Mouse (Mus musculus) frontal cortex, postnatal 36 days (tissue): ENCODE results near the gene Ube2t.

Source experiments
- DNase-seq, 2 experiments: peaks; one replicate each; pipeline ENCODE4 v3.0.0; 2022; ENCODE audit warnings: low spot score in 2 of 2

Gene Ube2t

DNA sequence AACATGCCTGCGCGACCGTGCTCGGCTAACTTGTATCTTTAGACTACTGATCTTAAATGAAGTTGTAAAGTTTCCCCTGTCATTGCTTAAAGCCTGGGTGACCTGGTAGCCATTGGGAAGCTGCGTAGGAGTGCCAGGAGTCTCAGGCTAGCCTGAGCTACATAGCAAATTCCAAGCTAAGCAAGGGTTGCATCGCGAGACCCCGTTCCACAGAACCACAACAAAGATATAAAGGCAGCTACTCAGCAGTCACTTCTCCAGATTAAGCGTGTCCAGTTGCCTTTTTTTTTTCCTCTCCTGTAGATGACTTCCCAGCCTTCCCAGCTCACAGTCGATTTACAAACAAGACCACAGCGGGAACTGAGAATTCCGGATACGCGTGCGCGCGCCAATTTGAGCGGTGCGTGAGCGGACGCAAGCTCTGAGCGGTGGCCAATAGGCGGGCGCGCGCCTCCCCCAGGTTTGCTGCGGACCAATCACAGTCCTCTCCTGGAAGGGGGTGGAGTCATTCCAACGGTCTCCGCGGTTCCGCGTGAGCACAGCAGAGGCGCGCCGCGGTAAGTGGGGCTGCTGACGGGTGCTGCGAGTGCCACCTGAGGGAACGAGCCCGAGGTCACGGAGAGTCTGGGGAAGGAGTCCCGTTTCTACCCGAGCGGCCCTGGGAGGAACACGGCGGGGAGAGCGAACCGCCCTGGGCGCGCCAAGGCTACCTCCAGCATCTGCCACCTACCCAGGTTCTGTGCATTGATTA lies at the start of gene Ube2t:
Ube2t (plus strand) TSS at position 513 of the 751 bp plus-strand sequence.
- peak; percentile 92 to 95 for DNase-seq

DNA sequence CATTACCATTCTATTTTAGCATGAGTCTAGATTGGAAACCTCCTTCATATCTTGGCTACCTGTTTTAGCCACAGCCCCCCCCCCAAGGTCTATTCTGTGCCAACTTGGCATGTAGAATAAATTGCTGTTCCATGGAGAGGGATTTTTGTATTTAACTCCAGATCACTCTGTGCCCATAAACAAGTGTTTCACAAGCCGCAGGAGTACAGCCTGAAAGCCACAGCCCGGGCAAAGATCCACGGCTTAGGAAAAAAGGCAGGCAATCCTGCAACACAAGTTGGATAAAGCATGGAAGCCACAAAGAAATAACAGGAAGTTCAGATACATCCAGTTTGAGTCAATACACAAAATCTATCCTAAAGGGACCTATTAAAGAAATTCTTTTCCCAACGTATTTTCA lies 48.8 kb upstream of the Ube2t start:
- DNase-seq = no peak

- no peak for DNase-seq
Observed at GRCm38 (mm10) chr1:134915421-134915820, 46.9 kb upstream of the Ube2t start.

DNA sequence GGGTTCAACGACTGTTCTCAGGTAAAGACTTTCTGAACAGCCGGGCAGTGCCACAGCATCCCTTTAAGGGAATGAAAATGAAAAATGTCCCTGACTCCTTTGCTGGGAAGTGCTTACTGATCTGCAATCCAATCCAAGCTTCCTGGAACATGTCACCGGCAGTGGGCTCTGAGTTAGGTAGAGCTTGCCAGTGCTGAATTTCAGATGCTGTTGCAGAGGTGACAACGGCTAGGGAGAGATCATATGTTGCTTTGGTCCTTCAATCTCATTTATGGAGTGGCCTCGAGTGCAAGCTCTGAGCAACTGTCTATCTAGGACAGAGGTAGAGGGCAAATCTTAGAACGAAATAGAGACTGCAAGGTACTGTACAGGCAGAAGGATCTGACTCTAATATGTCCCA lies 43.4 kb upstream of the Ube2t start:
- peak in 1 of 2 experiments; percentile 23 for DNase-seq

- DNase-seq = no peak
Observed at GRCm38 (mm10) chr1:134932431-134932830, 29.9 kb upstream of the Ube2t start.

DNA sequence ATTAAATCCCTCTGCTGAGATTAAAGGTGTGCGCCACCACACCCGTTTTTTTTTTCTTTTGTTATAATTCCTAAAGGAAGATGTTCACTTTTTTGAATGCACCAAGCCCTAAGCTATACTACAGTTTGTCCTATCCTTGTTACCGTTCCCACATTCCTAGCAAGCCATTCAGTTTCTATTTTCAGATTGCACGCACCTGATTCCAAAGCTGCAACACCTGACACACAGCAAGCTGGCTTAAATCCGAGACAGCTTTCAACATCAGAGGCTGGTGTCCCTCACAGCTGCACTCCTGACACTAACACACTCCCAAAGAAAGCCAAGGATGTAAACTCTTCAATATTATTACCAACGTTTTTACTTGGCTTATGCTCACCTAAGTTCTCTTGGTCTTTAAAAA lies 26.0 kb upstream of the Ube2t start:
- no peak for DNase-seq

- DNase-seq = no peak
Observed at GRCm38 (mm10) chr1:134938233-134938632, 24.1 kb upstream of the Ube2t start.

GRCm38 (mm10) chr1:134940863-134941262 lies 21.5 kb upstream of the Ube2t start:
- no peak for DNase-seq

- DNase-seq = no peak
Observed at GRCm38 (mm10) chr1:134942898-134943297, 19.5 kb upstream of the Ube2t start.

DNA sequence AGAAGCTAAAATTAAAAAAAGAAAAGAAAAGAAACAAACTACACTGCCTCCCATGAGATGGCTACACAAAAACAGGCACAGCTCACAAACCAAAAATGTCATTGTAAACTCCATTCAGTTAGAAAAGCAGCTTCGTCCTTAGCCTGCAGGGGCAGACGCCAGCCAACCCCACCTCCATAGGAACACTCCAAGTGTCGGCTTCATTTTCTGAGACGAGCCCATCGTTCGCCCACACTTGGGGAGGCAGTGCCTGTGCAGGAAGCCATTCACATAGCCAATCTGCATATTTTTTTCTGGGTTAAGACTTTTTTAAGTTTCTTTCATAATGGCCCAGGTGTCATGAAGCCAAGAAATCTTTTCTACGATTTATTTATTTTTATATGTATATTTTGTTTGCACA lies 14.8 kb upstream of the Ube2t start:
- peak; percentile 8 to 14 for DNase-seq

- DNase-seq = no peak
Observed at GRCm38 (mm10) chr1:134949946-134950345, 12.4 kb upstream of the Ube2t start.

- DNase-seq = peak in 1 of 2 experiments; percentile 5
Observed at GRCm38 (mm10) chr1:134955050-134955636, 7.2 kb upstream of the Ube2t start.

GRCm38 (mm10) chr1:134955637-134956176 lies 6.7 kb upstream of the Ube2t start, which contains the start of gene Ppp1r12b:
Gene Ppp1r12b, minus strand, starts transcription at chr1:134955942.
- DNase-seq = peak; percentile 97 to 98

DNA sequence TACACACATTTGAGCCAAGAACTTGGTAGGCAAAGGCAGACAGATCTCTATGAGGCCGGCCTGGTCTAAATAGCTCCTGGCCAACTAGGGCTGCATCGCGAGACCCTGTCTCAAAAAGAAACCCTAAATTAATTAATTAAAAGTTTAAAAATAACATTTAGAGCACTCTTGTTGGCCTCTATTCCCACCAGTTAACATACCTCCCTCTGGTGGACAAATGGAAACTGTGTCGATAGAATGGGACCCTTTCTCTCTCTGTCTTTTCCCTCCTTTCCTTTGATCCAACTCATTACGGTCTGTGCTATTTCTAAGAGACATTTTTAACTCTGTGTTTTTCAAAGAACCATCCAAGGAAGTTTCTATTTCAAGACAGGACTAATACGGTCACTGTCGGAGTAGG lies 1.7 kb upstream of the Ube2t start:
- DNase-seq = no peak

DNA sequence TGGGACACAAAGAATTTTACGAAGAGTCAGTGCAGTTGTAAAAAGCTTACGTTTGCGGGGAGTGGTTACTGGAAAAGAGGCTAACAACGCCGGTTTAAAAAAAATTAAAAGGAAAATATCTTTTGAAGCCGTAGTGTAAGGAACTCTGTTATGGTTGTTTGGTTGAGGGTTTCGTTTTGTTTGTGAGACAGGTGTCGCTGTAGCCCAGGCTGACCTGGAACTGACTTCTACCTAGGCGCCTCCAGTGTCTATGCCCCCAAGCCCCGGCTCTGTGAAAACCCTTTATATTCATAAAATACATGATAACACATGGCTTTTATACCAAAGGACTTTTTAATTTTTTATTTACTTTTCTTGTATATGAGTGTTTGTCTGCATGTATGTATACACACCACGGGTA lies 456 bp downstream of the Ube2t start:
- no peak for DNase-seq

- DNase-seq = no peak
Observed at GRCm38 (mm10) chr1:134965430-134965829, 3.1 kb downstream of the Ube2t start.

GRCm38 (mm10) chr1:134972920-134973319 lies 10.6 kb downstream of the Ube2t start:
- peak in 1 of 2 experiments; percentile 35 for DNase-seq

DNA sequence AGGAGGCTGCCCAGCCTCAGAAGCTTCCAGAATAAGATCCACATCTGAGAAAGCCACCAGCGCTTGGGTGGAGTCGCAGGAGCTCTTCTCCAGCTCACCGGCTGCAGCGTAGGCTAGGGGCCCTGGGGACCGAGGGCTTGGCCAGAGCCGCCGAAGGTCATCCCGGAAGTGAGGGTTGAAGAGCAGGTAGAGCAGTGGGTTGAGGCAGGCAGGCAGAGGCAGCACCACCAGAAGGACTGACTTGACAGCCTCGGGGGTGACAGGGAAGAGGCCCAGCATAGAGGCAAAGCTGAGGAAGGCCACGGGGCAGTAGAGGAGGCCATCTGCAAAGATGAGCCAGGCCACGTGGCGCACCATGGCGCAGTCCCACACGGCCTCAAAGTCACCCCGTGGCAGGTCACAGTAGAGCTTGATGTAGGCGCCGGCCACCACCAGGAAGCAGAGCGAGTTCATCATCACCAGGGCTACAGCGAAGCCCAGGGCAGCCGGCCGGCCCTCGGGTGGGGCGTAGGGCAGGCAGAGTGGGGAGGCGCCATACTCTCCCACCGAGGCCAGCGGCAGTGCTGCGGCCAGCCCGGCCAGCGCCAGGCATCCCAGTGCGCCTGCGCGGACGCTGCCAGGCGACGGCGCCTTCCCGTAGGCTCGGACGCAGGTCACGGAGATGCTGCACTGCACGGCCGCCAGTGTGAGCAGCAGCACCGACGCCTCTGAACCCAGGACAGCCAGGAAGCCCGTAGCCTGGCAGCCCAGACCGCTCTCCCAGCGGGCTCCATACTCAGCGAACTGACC lies 25.0 kb downstream of the Ube2t start:
- peak; percentile 57 to 63 for DNase-seq

DNA sequence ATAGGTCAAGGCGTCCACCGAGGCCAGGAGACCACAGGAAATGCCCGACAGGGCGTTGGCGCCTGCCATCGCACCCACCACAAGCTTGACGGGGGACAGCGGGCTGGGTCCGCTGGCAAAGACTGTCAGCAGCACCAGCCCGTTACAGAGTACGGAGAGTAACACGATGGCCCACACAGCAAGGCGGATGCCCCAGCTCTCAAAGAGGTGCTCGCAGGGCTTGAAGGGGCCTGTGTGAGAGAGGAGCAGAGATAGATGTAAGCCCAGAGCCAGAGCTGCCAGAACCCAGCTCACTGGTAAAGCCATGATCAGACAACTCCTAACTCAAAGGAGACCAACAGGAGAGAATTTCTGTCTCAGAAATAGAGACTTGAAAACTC lies 25.6 kb downstream of the Ube2t start:
- DNase-seq = no peak

DNA sequence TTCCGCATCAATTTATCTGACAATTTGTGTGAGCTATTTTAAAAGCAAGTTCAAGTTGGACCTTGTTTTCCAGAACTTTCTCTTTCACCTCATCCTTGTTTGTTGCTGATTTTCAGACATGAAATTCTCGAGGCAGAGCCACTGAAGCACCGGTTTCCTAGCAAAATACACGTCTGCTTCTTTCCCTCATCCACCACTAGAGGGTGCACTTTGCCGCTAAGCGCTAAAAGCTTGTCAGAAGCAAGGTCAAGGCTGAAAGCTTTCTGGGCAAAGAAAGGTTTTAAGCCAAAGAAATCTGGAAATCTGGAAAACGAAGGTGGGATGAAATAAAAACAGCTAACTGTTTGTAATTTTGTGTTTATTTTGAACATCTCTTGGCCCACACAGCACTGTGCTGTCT lies 27.0 kb downstream of the Ube2t start:
- peak; percentile 78 to 90 for DNase-seq

DNA sequence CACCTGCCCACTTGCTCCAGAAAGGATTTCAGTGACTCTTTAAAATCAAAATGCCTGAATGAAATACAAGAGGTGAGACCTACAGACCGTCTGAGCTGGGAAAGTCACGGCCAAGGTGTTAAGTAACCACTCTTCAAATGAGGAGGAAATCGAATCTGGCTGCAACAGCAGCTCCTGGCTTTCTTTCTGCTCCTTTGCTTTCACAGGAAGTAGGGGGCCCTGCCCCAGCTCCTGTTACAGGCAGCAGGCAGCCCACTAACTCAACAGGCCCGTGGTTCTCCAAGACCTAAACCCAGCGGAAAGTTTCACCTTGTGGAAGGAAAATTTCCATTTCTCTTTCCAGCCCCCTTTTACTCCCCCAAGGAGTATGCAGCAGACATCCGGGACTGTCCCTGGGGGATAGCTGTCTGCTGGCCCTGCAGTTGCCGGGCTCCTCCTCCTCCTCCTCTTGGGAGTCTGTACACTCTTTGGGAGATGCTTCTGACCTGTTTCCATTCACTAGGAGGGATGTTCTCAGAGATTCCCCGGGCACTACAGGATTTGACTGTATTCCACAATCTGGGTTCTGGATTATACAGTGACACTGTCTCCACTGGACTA lies 29.8 kb downstream of the Ube2t start:
- DNase-seq = no peak

DNA sequence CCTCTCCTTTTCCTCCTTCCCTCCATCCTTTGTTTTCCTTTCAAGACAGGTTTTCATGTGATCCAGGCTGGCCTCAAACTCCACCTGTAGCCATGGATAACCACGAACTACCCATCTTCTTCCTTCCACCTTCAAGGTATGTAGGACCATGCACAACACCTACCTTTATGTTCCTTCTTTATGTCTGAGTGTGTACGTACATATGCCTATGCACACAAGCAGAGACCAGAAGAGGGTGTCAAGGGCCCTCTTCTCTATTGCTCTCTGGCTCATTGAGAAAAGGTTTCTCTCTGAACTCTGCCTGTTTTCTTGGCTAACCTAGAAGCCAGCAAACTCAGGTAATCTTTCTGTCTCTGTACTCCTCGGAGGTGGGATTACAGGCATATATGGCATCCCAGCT lies 32.4 kb downstream of the Ube2t start:
- DNase-seq = no peak
